Mouse (Mus musculus) R1 (cell line): ENCODE measurements around the gene Ywhag.

Experiments used
- DNase-seq: peaks from one replicate; pipeline ENCODE4 v3.0.0-alpha.2; 2018; ENCODE audit warnings: low read depth, low spot score

The Ywhag gene

GRCm38 (mm10) chr5:135934481-135935175 lies at the start of gene Ywhag:
Gene Ywhag, minus strand, starts transcription at chr5:135934616.
- peak; percentile 99 for DNase-seq

- DNase-seq, result peak; percentile 66
Measured at GRCm38 (mm10) chr5:135982398-135982797, 48.0 kb upstream of the Ywhag start.

- peak; percentile 54 for DNase-seq
Measured at GRCm38 (mm10) chr5:135979904-135980303, 45.5 kb upstream of the Ywhag start, which contains the start of gene Zp3. Gene Zp3, plus strand, starts transcription at chr5:135980099.

- DNase-seq, result peak; percentile 93
Measured at GRCm38 (mm10) chr5:135979381-135979780, 45.0 kb upstream of the Ywhag start.

GRCm38 (mm10) chr5:135975893-135976668 lies 41.7 kb upstream of the Ywhag start:
- DNase-seq, result peak; percentile 72

GRCm38 (mm10) chr5:135974365-135974764 lies 39.9 kb upstream of the Ywhag start, which contains the start of gene Ssc4d:
Gene Ssc4d, minus strand, starts transcription at chr5:135974531.
- DNase-seq, result no peak

GRCm38 (mm10) chr5:135971876-135972275 lies 37.5 kb upstream of the Ywhag start:
- peak; percentile 61 for DNase-seq

GRCm38 (mm10) chr5:135970247-135970646 lies 35.8 kb upstream of the Ywhag start:
- no peak for DNase-seq

- DNase-seq, result peak; percentile 79
Measured at GRCm38 (mm10) chr5:135968781-135969180, 34.4 kb upstream of the Ywhag start.

- DNase-seq, result peak; percentile 72
Measured at GRCm38 (mm10) chr5:135966866-135967265, 32.5 kb upstream of the Ywhag start.

GRCm38 (mm10) chr5:135965501-135965930 lies 31.1 kb upstream of the Ywhag start:
- peak; percentile 77 for DNase-seq

- peak; percentile 65 for DNase-seq
Measured at GRCm38 (mm10) chr5:135963280-135963627, 28.8 kb upstream of the Ywhag start.

- peak; percentile 100 for DNase-seq
Measured at GRCm38 (mm10) chr5:135962492-135963279, 28.3 kb upstream of the Ywhag start.

- DNase-seq, result no peak
Measured at GRCm38 (mm10) chr5:135962125-135962491, 27.7 kb upstream of the Ywhag start.

- no peak for DNase-seq
Measured at GRCm38 (mm10) chr5:135960909-135961635, 26.7 kb upstream of the Ywhag start.

- no peak for DNase-seq
Measured at GRCm38 (mm10) chr5:135959911-135960310, 25.5 kb upstream of the Ywhag start.

- DNase-seq, result no peak
Measured at GRCm38 (mm10) chr5:135958367-135958766, 24.0 kb upstream of the Ywhag start.

GRCm38 (mm10) chr5:135957207-135957974 lies 23.0 kb upstream of the Ywhag start:
- peak; percentile 100 for DNase-seq

- no peak for DNase-seq
Measured at GRCm38 (mm10) chr5:135956300-135957206, 22.1 kb upstream of the Ywhag start.
